Mouse (Mus musculus): Measurements from ENCODE around the gene Padi3. TPM values are rescaled to one million over a fixed set of nuclear protein-coding genes. Genes with fewer than 3 reads are reported as not detected.

Padi3 gene
- total and polyA plus RNA-seq, 3 experiments = 73.1 to 106 TPM; not detected in 1

DNA sequence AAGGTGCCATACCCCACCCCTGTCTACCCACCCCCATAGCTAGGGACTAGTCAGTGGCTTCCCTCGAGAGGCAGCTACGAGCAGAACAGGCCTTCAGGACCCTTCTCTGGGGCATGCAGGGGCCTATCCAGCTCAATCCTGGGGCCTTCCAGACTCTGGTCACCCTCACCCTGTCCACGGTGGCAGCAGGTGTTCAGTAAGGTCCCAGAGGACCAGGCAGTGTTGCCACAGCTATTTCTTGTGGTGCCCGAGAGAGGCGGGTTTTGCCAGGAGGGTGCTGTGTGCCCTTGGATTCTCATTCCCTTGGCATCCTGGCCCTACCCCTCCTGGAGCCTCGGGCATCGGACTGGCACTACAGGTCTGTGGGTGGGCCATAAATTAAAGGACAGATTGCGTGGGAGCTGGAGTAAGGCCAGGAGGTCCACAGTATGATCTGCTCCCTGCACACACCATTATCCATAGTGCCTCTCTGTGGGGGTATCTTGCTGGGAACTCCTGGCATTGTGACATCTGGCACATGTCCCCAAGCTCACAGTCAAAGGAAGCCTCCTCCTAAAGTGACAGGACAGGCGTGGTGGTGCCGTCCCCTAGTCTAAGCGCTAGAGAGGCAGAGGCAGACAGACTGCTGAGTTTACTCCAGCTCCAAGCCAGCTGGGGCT, 25.9 kb upstream of the Padi3 start:
- TF ChIP-seq ELF1 (IDR thresholded peaks at IDR 0.05; ENCODE audit: low read depth, low read length) (no peak), TCF12 (IDR thresholded peaks at IDR 0.05; ENCODE audit: low read depth, low read length) (no peak), ETS1 (IDR thresholded peaks at IDR 0.05; ENCODE audit: low read depth, low read length) (no peak), JUND (IDR thresholded peaks at IDR 0.05; ENCODE audit: low read depth, low read length) (no peak)
- no peak for DNase-seq (ENCODE audit: low read depth, low spot score)
- H3K27ac ChIP-seq (ENCODE audit: control insufficient read depth, low read depth, low read length) = no peak overlapping the region
- H3K4me3 ChIP-seq (ENCODE audit: control insufficient read depth in 1 of 2, insufficient read depth in 1 of 2, low read depth in 2 of 2, low read length in 2 of 2) = no peak overlapping the region
- no peaks in the 10 kb centered on the region for H3K36me3 ChIP-seq (ENCODE audit: control insufficient read depth in 1 of 2, insufficient read depth in 2 of 2, low read length in 2 of 2)
- H3K79me2 ChIP-seq (ENCODE audit: control insufficient read depth, insufficient read depth, low read length, poor library complexity) = no peaks in the 10 kb centered on the region
- H3K4me1 ChIP-seq (ENCODE audit: control insufficient read depth in 1 of 2, insufficient read depth in 2 of 2, low read length in 2 of 2) = no peaks in the 10 kb centered on the region
- no peak overlapping the region for H3K9ac ChIP-seq (ENCODE audit: control insufficient read depth, low read depth, low read length, poor library complexity, severe bottlenecking)
- no peaks in the 10 kb centered on the region for H3K9me3 ChIP-seq (replicated peaks; ENCODE audit: insufficient read depth, low read length)
- no peaks in the 10 kb centered on the region for H3K27me3 ChIP-seq (ENCODE audit: control insufficient read depth in 1 of 2, insufficient read depth in 2 of 2, low read length in 2 of 2)

DNA sequence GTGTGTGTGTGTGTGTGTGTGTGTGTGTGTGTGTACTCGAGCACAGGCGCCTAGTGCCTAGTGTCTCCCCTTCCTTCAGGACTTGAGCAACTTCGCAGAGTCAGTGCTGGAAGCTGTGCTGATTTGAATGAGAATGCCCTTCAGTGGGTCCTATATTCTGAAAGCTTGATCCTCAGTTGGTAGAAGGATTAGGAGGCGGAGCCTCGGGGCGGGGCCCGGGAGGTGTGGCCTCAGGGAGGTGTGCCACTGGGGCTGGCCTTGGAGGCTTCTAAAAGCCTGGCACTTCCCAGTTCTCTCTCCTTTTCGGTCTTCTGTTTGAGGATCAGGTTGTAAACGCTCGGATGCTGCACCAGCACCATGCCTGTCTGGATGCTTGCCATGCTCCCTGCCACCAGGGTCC, 25.2 kb upstream of the Padi3 start:
- Histone ChIP-seq H3K4me1 (ENCODE audit: control insufficient read depth in 1 of 2, insufficient read depth in 2 of 2, low read length in 2 of 2) (no peaks in the 10 kb centered on the region), H3K36me3 (ENCODE audit: control insufficient read depth in 1 of 2, insufficient read depth in 2 of 2, low read length in 2 of 2) (no peaks in the 10 kb centered on the region), H3K9me3 (replicated peaks; ENCODE audit: insufficient read depth, low read length) (no peaks in the 10 kb centered on the region), H3K9ac (ENCODE audit: control insufficient read depth, low read depth, low read length, poor library complexity, severe bottlenecking) (no peak overlapping the region), H3K27ac (ENCODE audit: control insufficient read depth, low read depth, low read length) (no peak overlapping the region), H3K4me3 (ENCODE audit: control insufficient read depth in 1 of 2, insufficient read depth in 1 of 2, low read depth in 2 of 2, low read length in 2 of 2) (no peak overlapping the region), H3K79me2 (ENCODE audit: control insufficient read depth, insufficient read depth, low read length, poor library complexity) (no peaks in the 10 kb centered on the region), H3K27me3 (ENCODE audit: control insufficient read depth in 1 of 2, insufficient read depth in 2 of 2, low read length in 2 of 2) (no peaks in the 10 kb centered on the region)
- TF ChIP-seq MAZ (IDR thresholded peaks at IDR 0.05; ENCODE audit: low read depth, low read length) (no peak), ELF1 (IDR thresholded peaks at IDR 0.05; ENCODE audit: low read depth, low read length) (no peak), EP300 (IDR thresholded peaks at IDR 0.05; ENCODE audit: low read depth in 1 of 2, low read length in 2 of 2) (no peak)
- DNase-seq (ENCODE audit: low read depth, low spot score) = no peak

DNA sequence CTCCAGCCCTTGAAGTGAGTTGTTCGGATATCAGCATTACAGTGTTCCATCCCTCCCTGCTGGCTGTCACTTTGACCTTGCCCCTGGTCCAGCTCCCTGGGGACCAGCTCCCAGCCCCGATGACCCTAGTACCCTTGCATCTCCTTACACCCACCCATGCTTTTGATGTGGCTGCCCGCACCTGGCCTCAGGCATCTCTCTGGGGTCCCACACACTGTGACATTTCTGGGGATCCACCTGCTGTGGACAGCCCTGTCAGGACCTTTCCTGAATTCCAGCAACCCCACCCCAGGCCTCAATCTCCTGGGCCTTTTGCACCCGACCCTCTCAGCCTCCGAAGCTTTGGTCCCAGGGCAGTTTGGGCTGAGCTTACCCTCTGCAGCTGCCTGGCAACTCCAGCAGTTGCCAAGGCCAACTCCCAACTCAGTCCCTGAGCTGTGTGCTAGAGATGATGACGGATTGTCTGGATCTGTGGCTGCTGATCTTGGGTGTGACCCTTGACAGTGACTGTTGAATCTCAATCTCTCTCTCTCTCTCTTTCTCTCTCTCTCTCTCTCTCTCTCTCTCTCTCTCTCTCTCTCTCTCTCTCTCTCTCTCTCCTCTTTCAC, 24.0 kb upstream of the Padi3 start:
- Histone ChIP-seq H3K27ac (ENCODE audit: control insufficient read depth, low read depth, low read length) (no peak overlapping the region), H3K4me1 (ENCODE audit: control insufficient read depth in 1 of 2, insufficient read depth in 2 of 2, low read length in 2 of 2) (no peaks in the 10 kb centered on the region), H3K27me3 (ENCODE audit: control insufficient read depth in 1 of 2, insufficient read depth in 2 of 2, low read length in 2 of 2) (no peaks in the 10 kb centered on the region), H3K4me3 (ENCODE audit: control insufficient read depth in 1 of 2, insufficient read depth in 1 of 2, low read depth in 2 of 2, low read length in 2 of 2) (no peak overlapping the region), H3K9me3 (replicated peaks; ENCODE audit: insufficient read depth, low read length) (no peaks in the 10 kb centered on the region), H3K9ac (ENCODE audit: control insufficient read depth, low read depth, low read length, poor library complexity, severe bottlenecking) (no peak overlapping the region), H3K79me2 (ENCODE audit: control insufficient read depth, insufficient read depth, low read length, poor library complexity) (no peaks in the 10 kb centered on the region), H3K36me3 (ENCODE audit: control insufficient read depth in 1 of 2, insufficient read depth in 2 of 2, low read length in 2 of 2) (no peaks in the 10 kb centered on the region)
- TF ChIP-seq MXI1 (IDR thresholded peaks at IDR 0.05; ENCODE audit: low read depth, low read length) (no peak), ELF1 (IDR thresholded peaks at IDR 0.05; ENCODE audit: low read depth, low read length) (no peak), HCFC1 (IDR thresholded peaks at IDR 0.05; ENCODE audit: low read depth, low read length) (no peak), USF2 (IDR thresholded peaks at IDR 0.05; ENCODE audit: borderline replicate concordance in 1 of 2, insufficient read depth in 1 of 2, low read depth in 1 of 2, low read length in 2 of 2) (no peak), USF1 (IDR thresholded peaks at IDR 0.05; ENCODE audit: low read depth, low read length) (no peak)
- DNase-seq (ENCODE audit: low read depth, low spot score) = no peak

Data from MEL (cell line).